In genomic region chr17:28876821-28877220, GRCm38 (mm10) we compare ENCODE assay signal across 8 mouse cellular contexts. TPM values are rescaled to one million over a fixed set of nuclear protein-coding genes. Genes with fewer than 3 reads are reported as not detected.
A peak's percentile ranks its signal among the peaks of the same experiment; 100 is the strongest.
DNase-seq lines count a peak whose midpoint lies in the region; ATAC-seq and TF ChIP-seq lines count a peak whose summit lies in the region.

No protein-coding gene starts in this region.

- TF ChIP-seq POLR2A in cortical plate, adult 2 months (IDR thresholded peaks at IDR 0.05; ENCODE audit: extremely low read depth, insufficient read depth, low read length): no peak

- 16% methylated on average over 19 of the region's 19 CpGs for WGBS in heart, embryonic 11.5 days (ENCODE audit: insufficient replicate concordance)
- 21% methylated on average over 19 of the region's 19 CpGs for WGBS in hindbrain, postnatal 0 days

- no peak overlapping the region for H3K27ac ChIP-seq in heart, embryonic 11.5 days (ENCODE audit: low read depth, low read length)
- H3K27ac ChIP-seq in cortical plate, adult 2 months (ENCODE audit: insufficient read depth, low read length): no peak overlapping the region
- no peak overlapping the region for H3K27ac ChIP-seq in hindbrain, postnatal 0 days

- H3K4me2 ChIP-seq in heart, embryonic 11.5 days: peak overlapping the region; percentile 43
- no peak overlapping the region for H3K4me2 ChIP-seq in hindbrain, postnatal 0 days (ENCODE audit: low read depth, low read length)

- no peaks in the 10 kb centered on the region for H3K36me3 ChIP-seq in heart, embryonic 11.5 days (ENCODE audit: control insufficient read depth, insufficient read depth, low read length)
- no peaks in the 10 kb centered on the region for H3K36me3 ChIP-seq in E14TG2a.4 (ENCODE audit: insufficient read depth, low read length)
- H3K36me3 ChIP-seq in hindbrain, postnatal 0 days (ENCODE audit: insufficient read depth, low read length): no peaks in the 10 kb centered on the region

- H3K9ac ChIP-seq in heart, embryonic 11.5 days (ENCODE audit: low read depth, low read length): no peak overlapping the region
- no peak overlapping the region for H3K9ac ChIP-seq in hindbrain, postnatal 0 days (replicated peaks; ENCODE audit: low read length)

- H3K4me1 ChIP-seq in heart, embryonic 11.5 days (ENCODE audit: control insufficient read depth, insufficient read depth, low read length): peaks cover 12% of the 10 kb centered on the region; the same call in 1 of the 2 replicates
- peaks cover 49% of the 10 kb centered on the region for H3K4me1 ChIP-seq in E14TG2a.4 (replicated peaks; ENCODE audit: low read depth, low read length)
- peaks cover 7% of the 10 kb centered on the region for H3K4me1 ChIP-seq in cortical plate, adult 2 months (ENCODE audit: control insufficient read depth, insufficient read depth, low read length)
- H3K4me1 ChIP-seq in hindbrain, postnatal 0 days (ENCODE audit: insufficient read depth, low read length): 0 out of 2 replicates have a peak, but pooled peaks cover 3% of the 10 kb centered on the region

- H3K4me3 ChIP-seq in heart, embryonic 11.5 days (ENCODE audit: low read depth, low read length): no peak overlapping the region
- H3K4me3 ChIP-seq in E14TG2a.4 (replicated peaks; ENCODE audit: low read length): peak overlapping the region; percentile 68
- H3K4me3 ChIP-seq in cortical plate, adult 2 months (ENCODE audit: insufficient read depth, low read length): peak overlapping the region; percentile 3; the same call in 1 of the 2 replicates
- no peak overlapping the region for H3K4me3 ChIP-seq in hindbrain, postnatal 0 days (ENCODE audit: low read length)

- ATAC-seq in heart, embryonic 11.5 days (replicated peaks; ENCODE audit: insufficient number of reproducible peaks, low FRiP score, low TSS enrichment): no peak
- ATAC-seq in hindbrain, postnatal 0 days: no peak
- peak; percentile 70 for ATAC-seq in megakaryocyte progenitor cell, adult 5-6 weeks (replicated peaks; ENCODE audit: poor library complexity)
- no peak for ATAC-seq in monocyte, adult 5-6 weeks (replicated peaks; ENCODE audit: insufficient number of reproducible peaks, low FRiP score, low TSS enrichment, poor library complexity, severe bottlenecking)

- DNase-seq in heart, postnatal 25 days (ENCODE audit: low spot score): no peak
- DNase-seq in hindbrain, postnatal 0 days (ENCODE audit: low spot score): peak; percentile 57
- DNase-seq in Muller cell, postnatal 12 days (ENCODE audit: inconsistent ontology term): no peak

- peak; percentile 91 for TF ChIP-seq CTCF in E14TG2a.4 (conservative IDR thresholded peaks at IDR 0.05; ENCODE audit: low read length)
- peak; percentile 29 for TF ChIP-seq CTCF in cortical plate, adult 2 months (IDR thresholded peaks at IDR 0.05; ENCODE audit: extremely low read depth, insufficient read depth, low read length)
- peak; percentile 66 for TF ChIP-seq CTCF in hindbrain, postnatal 0 days (IDR thresholded peaks at IDR 0.05; ENCODE audit: low read depth)

- peaks cover 15% of the 10 kb centered on the region for H3K27me3 ChIP-seq in heart, embryonic 11.5 days (ENCODE audit: control insufficient read depth, insufficient read depth, low read length)
- H3K27me3 ChIP-seq in E14TG2a.4 (ENCODE audit: insufficient read depth, low read length): peaks cover 24% of the 10 kb centered on the region
- H3K27me3 ChIP-seq in hindbrain, postnatal 0 days (ENCODE audit: insufficient read depth, low read length): no peaks in the 10 kb centered on the region

- intact Hi-C loops in heart, postnatal 25 days (cut with DNase I): no loop called here

- 0 out of 2 replicates have a peak, but pooled peaks cover 2% of the 10 kb centered on the region for H3K9me3 ChIP-seq in heart, embryonic 11.5 days (replicated peaks; ENCODE audit: control insufficient read depth, low read length)
- no peaks in the 10 kb centered on the region for H3K9me3 ChIP-seq in E14TG2a.4 (ENCODE audit: low read length)
- H3K9me3 ChIP-seq in hindbrain, postnatal 0 days (ENCODE audit: low read length): no peaks in the 10 kb centered on the region

RNA-seq across cellular contexts. Expression of gene Pnpla1, which starts 18.6 kb away (rescaled TPM):
- polyA plus RNA-seq in heart, embryonic 11.5 days (2014; fragmentation: Nextera tagmentation; extraction: Ambion mirVana): 0.06 TPM in 1 of 2 replicates, not detected in the other
- total RNA-seq in heart, postnatal 25 days (2021): not detected
- polyA plus RNA-seq in cortical plate, adult 2 months (2012; rRNA removed): 0.32 and 0.40 TPM in 2 replicates
- 0.10 and 0.22 TPM in 2 replicates for total RNA-seq in hindbrain, postnatal 0 days (2014; rRNA removed)
- 0.08 and 0.09 TPM in 2 replicates for polyA plus RNA-seq in hindbrain, postnatal 0 days (2015; fragmentation: Nextera tagmentation; extraction: Ambion mirVana)
- 0.02 and 0.10 TPM in 2 replicates for total RNA-seq in megakaryocyte progenitor cell, adult 5-6 weeks (2015)
- 0.14 TPM in 1 of 2 replicates, not detected in the other for total RNA-seq in megakaryocyte progenitor cell, adult 5-6 weeks (2017)
- not detected in 3 replicates for total RNA-seq in monocyte, adult 5-6 weeks (2017)

RNA-seq across cellular contexts. Expression of gene 4930539E08Rik, which starts 38.3 kb away (rescaled TPM):
- polyA plus RNA-seq in heart, embryonic 11.5 days (2014; fragmentation: Nextera tagmentation; extraction: Ambion mirVana): 0.06 TPM in 1 of 2 replicates, not detected in the other
- total RNA-seq in heart, postnatal 25 days (2021): under 1 TPM; 0.05 to 0.50 TPM
- 7.6 and 7.9 TPM in 2 replicates for polyA plus RNA-seq in cortical plate, adult 2 months (2012; rRNA removed)
- 5.6 and 13.0 TPM in 2 replicates for total RNA-seq in hindbrain, postnatal 0 days (2014; rRNA removed)
- 1.6 and 2.1 TPM in 2 replicates for polyA plus RNA-seq in hindbrain, postnatal 0 days (2015; fragmentation: Nextera tagmentation; extraction: Ambion mirVana)
- total RNA-seq in megakaryocyte progenitor cell, adult 5-6 weeks (2015): 0.66 and 1.4 TPM in 2 replicates
- total RNA-seq in megakaryocyte progenitor cell, adult 5-6 weeks (2017): 0.96 and 1.1 TPM in 2 replicates
- 0.38 to 0.78 TPM in 2 of 3 replicates, not detected in the other for total RNA-seq in monocyte, adult 5-6 weeks (2017)

Comparison
In these comparisons a context has a peak if more than half of its experiments do, and no peak if none do; other contexts are left out.
1. H3K4me3 ChIP-seq: peak in E14TG2a.4 (single experiment) and cortical plate, adult 2 months (single experiment); none in heart, embryonic 11.5 days (single experiment) and hindbrain, postnatal 0 days (single experiment).
2. CTCF ChIP-seq: peak in every context shown above with its lines; median percentile 91 in E14TG2a.4; 66 in hindbrain, postnatal 0 days; 29 in cortical plate, adult 2 months.